Mouse (Mus musculus) lung, postnatal 0 days (tissue): Measurements from ENCODE around the gene Uba2. TPM values are rescaled to one million over a fixed set of nuclear protein-coding genes. Genes with fewer than 3 reads are reported as not detected.
A peak's percentile ranks its signal among the peaks of the same experiment; 100 is the strongest.

Experiments used
- ATAC-seq: fragments of 200-750 bp; cut with Nextera tagmentation; 2 replicates; pipeline ENCODE4 v1.8.0; 2017; ENCODE audit warnings: moderate library complexity
- DNase-seq: peaks from one replicate; pipeline ENCODE4 v3.0.0-alpha.2; 2016; ENCODE audit warnings: low spot score
- H3K27ac ChIP-seq: fragments of 300-500 bp; sonication (generic); 2 replicates; pipeline ENCODE4 v1.5.1; 2014; ENCODE audit warnings: antibody characterized with exemption, mild to moderate bottlenecking, low read length, mixed read lengths
- H3K27me3 ChIP-seq: fragments of 300-500 bp; sonication (generic); replicated peaks from 2 replicates; pipeline ENCODE4 v1.6.1; 2014; ENCODE audit warnings: low read length, mixed read lengths; ENCODE audit not compliant: insufficient read depth
- H3K36me3 ChIP-seq: fragments of 300-500 bp; sonication (generic); 2 replicates; pipeline ENCODE4 v1.6.1; 2014; ENCODE audit warnings: low read length, mixed read lengths; ENCODE audit not compliant: insufficient read depth
- H3K4me1 ChIP-seq: fragments of 300-500 bp; sonication (generic); 2 replicates; pipeline ENCODE4 v1.6.1; 2014; ENCODE audit warnings: antibody characterized with exemption, low read depth, low read length, mixed read lengths; ENCODE audit not compliant: insufficient read depth
- H3K4me2 ChIP-seq: fragments of 300-500 bp; sonication (generic); replicated peaks from 2 replicates; pipeline ENCODE4 v1.6.1; 2014; ENCODE audit warnings: low read depth, mild to moderate bottlenecking, low read length, moderate library complexity, mixed read lengths
- H3K4me3 ChIP-seq: fragments of 300-500 bp; sonication (generic); 2 replicates; pipeline ENCODE4 v1.5.1; 2014; ENCODE audit warnings: low read depth, low read length
- H3K9ac ChIP-seq: fragments of 300-500 bp; sonication (generic); replicated peaks from 2 replicates; pipeline ENCODE4 v1.6.1; 2014; ENCODE audit warnings: low read depth, mild to moderate bottlenecking
- H3K9me3 ChIP-seq: fragments of 300-500 bp; sonication (generic); 2 replicates; pipeline ENCODE4 v1.6.1; 2016; ENCODE audit warnings: low read length, mixed read lengths
- CTCF ChIP-seq: IDR thresholded peaks from 2 replicates; pipeline ENCODE4 v1.5.1; 2016; ENCODE audit warnings: antibody characterized with exemption, mild to moderate bottlenecking
- EP300 ChIP-seq: IDR thresholded peaks from 2 replicates; pipeline ENCODE4 v1.6.1; 2016; ENCODE audit warnings: antibody characterized with exemption, mild to moderate bottlenecking, control low read depth
- WGBS: fragments of 180-500 bp; shearing (Covaris S2); extraction: QIAGEN DNeasy Blood & Tissue Kit; methylation state at CpG from one replicate; pipeline ENCODE4 v1.1.7; 2014; 5-methylcytosine and 5-hydroxymethylcytosine counted together
- polyA plus RNA-seq: library from polyadenylated mRNA; unstranded; fragments of >200 nt; fragmentation: Nextera tagmentation; extraction: Ambion mirVana; gene quantifications from 2 replicates; pipeline ENCODE4 v1.2.1, GENCODE M21; 2015

Gene Uba2
- polyA plus RNA-seq, 1 experiment from 2014 or later: 82.8 TPM

- H3K9me3 ChIP-seq: no peaks in the 10 kb centered on the region
- 0 out of 2 replicates have a peak, but pooled peaks cover 5% of the 10 kb centered on the region for H3K4me1 ChIP-seq
- no peak overlapping the region for H3K4me3 ChIP-seq
- ATAC-seq (no peak), DNase-seq (no peak)
- WGBS: 68% methylated on average over 1 of the region's 1 CpGs
- TF ChIP-seq CTCF (0 out of 2 replicates have a peak, but pooled peaks have one; percentile 22), EP300 (no peak)
- H3K9ac ChIP-seq: no peak overlapping the region
- no peak overlapping the region for H3K4me2 ChIP-seq
- no peaks in the 10 kb centered on the region for H3K27me3 ChIP-seq
- H3K27ac ChIP-seq: no peak overlapping the region
- no peaks in the 10 kb centered on the region for H3K36me3 ChIP-seq
Observed at GRCm38 (mm10) chr7:34172251-34172650, 2.9 kb upstream of the Uba2 start.

- no peaks in the 10 kb centered on the region for H3K9me3 ChIP-seq
- H3K4me2 ChIP-seq: peak overlapping the region; percentile 87
- TF ChIP-seq EP300: 0 out of 2 replicates have a peak, but pooled peaks have one; percentile 9
- TF ChIP-seq CTCF: no peak
- peaks cover 4% of the 10 kb centered on the region; the same call in 1 of the 2 replicates for H3K36me3 ChIP-seq
- peak overlapping the region; percentile 90 for H3K27ac ChIP-seq
- peak overlapping the region; percentile 92 for H3K4me3 ChIP-seq
- peak; percentile 99 for ATAC-seq
- WGBS: 11% methylated on average over 29 of the region's 30 CpGs
- H3K4me1 ChIP-seq: 0 out of 2 replicates have a peak, but pooled peaks cover 5% of the 10 kb centered on the region
- peak overlapping the region; percentile 92 for H3K9ac ChIP-seq
- no peaks in the 10 kb centered on the region for H3K27me3 ChIP-seq
- DNase-seq: peak; percentile 90
Observed at GRCm38 (mm10) chr7:34168470-34169251, 738 bp downstream of the Uba2 start.

- TF ChIP-seq CTCF (no peak), EP300 (no peak)
- peak; percentile 75 for ATAC-seq
- 2% methylated on average over 51 of the region's 54 CpGs for WGBS
- Histone ChIP-seq H3K4me2 (peak overlapping the region; percentile 87), H3K27ac (peak overlapping the region; percentile 90), H3K27me3 (no peaks in the 10 kb centered on the region), H3K9ac (peak overlapping the region; percentile 92), H3K4me3 (peak overlapping the region; percentile 92), H3K36me3 (peaks cover 11% of the 10 kb centered on the region; the same call in 1 of the 2 replicates), H3K9me3 (no peaks in the 10 kb centered on the region), H3K4me1 (0 out of 2 replicates have a peak, but pooled peaks cover 5% of the 10 kb centered on the region)
- DNase-seq: peak; percentile 40
Observed at GRCm38 (mm10) chr7:34167766-34168469, 1.5 kb downstream of the Uba2 start.

GRCm38 (mm10) chr7:34166850-34167249 lies 2.5 kb downstream of the Uba2 start:
- H3K9ac ChIP-seq: no peak overlapping the region
- DNase-seq: peak; percentile 69
- no peak overlapping the region for H3K27ac ChIP-seq
- ATAC-seq: no peak
- H3K4me2 ChIP-seq: no peak overlapping the region
- H3K4me3 ChIP-seq: no peak overlapping the region
- WGBS: 36% methylated on average over 4 of the region's 4 CpGs
- no peaks in the 10 kb centered on the region for H3K27me3 ChIP-seq
- no peaks in the 10 kb centered on the region for H3K9me3 ChIP-seq
- 0 out of 2 replicates have a peak, but pooled peaks cover 5% of the 10 kb centered on the region for H3K4me1 ChIP-seq
- TF ChIP-seq EP300: no peak
- peak; percentile 67 for TF ChIP-seq CTCF
- H3K36me3 ChIP-seq: peaks cover 19% of the 10 kb centered on the region

- 0 out of 2 replicates have a peak, but pooled peaks cover 5% of the 10 kb centered on the region for H3K4me1 ChIP-seq
- TF ChIP-seq CTCF (no peak), EP300 (no peak)
- peaks cover 27% of the 10 kb centered on the region for H3K36me3 ChIP-seq
- H3K27ac ChIP-seq: no peak overlapping the region
- H3K9ac ChIP-seq: no peak overlapping the region
- WGBS: 54% methylated on average over 3 of the region's 3 CpGs
- H3K4me3 ChIP-seq: no peak overlapping the region
- no peaks in the 10 kb centered on the region for H3K9me3 ChIP-seq
- H3K4me2 ChIP-seq: no peak overlapping the region
- no peak for DNase-seq
- no peaks in the 10 kb centered on the region for H3K27me3 ChIP-seq
- no peak for ATAC-seq
Observed at GRCm38 (mm10) chr7:34165999-34166398, 3.4 kb downstream of the Uba2 start.

- no peak for TF ChIP-seq CTCF
- no peak for TF ChIP-seq EP300
- Histone ChIP-seq H3K9me3 (no peaks in the 10 kb centered on the region), H3K36me3 (peaks cover 35% of the 10 kb centered on the region), H3K9ac (no peak overlapping the region), H3K27ac (no peak overlapping the region), H3K4me1 (0 out of 2 replicates have a peak, but pooled peaks cover 5% of the 10 kb centered on the region), H3K27me3 (no peaks in the 10 kb centered on the region), H3K4me3 (no peak overlapping the region), H3K4me2 (no peak overlapping the region)
- no peak for ATAC-seq
- DNase-seq: no peak
- 87% methylated on average over 7 of the region's 7 CpGs for WGBS
Observed at GRCm38 (mm10) chr7:34164671-34165070, 4.7 kb downstream of the Uba2 start.
